Mouse (Mus musculus) 3T3-L1 (cell line): ENCODE data around the gene Ttc14.

ENCODE experiments used
- DNase-seq: peaks from one replicate; pipeline ENCODE4 v3.0.0-alpha.2; 2015; ENCODE audit warnings: low read depth, low spot score

The Ttc14 gene

DNA sequence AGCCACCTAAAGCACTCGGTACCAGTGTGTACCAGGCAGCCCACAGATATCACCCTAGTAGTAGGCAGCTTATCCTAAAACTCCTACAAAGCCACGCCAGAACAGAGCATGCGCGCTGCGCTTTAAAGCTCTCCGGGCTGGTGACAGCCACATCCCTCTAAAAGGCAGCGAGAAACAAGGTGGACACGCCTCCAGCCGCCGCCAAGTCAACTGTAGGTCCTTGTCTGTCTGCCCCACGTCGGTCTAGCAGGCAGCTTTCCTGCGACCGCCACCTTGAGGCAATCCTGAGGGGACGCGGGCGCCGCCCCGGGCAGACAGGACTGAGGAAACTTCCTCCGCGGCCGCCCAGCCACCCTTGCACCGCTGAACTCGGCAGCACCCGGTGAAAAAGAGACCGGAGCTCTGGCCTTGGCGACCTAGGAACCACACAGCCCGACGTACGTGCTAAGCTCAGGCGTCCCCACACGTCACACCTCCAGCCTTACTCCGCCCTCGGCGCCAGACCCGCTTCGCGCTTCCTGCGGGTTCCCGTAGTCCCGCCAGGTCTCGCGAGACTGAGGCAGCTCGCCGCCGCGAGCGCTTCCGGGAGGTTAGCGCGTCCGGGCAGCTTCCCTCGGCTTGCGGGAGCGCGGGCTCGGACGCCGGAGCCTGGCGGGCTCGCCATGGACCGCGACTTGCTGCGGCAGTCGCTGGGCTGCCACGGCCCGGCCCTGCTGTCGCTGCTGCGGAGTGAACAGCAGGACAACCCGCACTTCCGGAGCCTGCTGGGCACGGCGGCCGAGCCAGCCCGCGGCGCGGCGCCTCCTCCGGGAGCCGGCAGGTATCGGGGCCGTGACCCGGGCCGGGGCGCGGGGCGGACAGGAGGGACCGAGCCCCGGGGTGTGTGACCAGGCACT is at the start of gene Ttc14:
Ttc14 (plus strand) TSS at position 216 of the 896 bp plus-strand sequence.
- peak; percentile 97 for DNase-seq

DNA sequence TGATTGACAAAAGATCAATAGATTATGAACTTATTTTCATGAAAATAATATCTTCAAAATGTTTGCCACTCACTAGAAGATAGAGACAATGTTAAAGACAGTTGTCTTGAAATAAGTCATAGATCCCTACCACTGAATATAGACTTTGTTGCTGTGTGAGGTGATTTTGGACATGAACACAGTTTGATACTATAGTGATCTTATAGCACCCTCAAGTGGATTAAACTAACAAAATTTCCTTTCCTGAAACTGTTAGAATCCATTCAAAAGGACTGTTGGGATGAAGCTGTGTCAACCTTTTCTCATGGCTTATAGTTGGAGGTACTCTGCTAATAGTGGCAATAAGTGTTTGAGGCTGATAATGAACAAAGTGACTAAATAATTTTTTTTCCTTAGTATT is 8.7 kb upstream of the Ttc14 start:
- peak; percentile 33 for DNase-seq

DNA sequence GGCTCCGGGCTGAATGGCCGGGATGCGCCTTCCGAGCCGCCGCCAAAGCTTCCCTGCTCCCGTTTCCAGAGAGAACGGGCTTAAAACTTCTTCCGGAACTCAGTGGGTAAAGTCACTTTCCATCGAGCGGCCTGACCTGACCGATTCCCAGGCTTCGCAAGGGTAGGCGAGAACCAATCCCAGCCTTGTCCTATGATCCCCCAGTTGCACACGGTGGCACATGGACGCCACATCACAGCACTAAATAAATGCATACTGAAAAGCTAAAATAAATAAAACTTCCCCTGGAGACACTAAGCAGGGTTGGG is 835 bp downstream of the Ttc14 start:
- DNase-seq, result peak; percentile 52

DNA sequence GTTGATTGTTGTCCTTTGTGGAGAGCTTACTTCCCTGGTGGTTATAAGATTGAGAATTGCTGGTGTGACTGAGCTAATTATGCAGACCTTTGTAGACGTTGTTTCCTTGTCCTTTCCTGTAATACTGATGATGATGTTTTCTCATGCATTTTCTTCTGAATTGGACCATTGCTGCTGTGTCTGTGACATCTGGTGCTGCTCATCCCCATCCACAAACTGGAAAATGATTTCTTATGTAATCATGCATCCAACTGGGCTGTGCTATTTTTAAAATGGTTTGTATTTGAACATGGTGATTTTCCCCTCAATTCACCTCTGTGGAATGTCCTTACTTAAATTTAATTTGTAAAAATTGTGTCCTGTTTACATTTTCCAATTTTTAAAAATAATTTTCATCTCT is 7.5 kb downstream of the Ttc14 start:
- DNase-seq, result no peak

DNA sequence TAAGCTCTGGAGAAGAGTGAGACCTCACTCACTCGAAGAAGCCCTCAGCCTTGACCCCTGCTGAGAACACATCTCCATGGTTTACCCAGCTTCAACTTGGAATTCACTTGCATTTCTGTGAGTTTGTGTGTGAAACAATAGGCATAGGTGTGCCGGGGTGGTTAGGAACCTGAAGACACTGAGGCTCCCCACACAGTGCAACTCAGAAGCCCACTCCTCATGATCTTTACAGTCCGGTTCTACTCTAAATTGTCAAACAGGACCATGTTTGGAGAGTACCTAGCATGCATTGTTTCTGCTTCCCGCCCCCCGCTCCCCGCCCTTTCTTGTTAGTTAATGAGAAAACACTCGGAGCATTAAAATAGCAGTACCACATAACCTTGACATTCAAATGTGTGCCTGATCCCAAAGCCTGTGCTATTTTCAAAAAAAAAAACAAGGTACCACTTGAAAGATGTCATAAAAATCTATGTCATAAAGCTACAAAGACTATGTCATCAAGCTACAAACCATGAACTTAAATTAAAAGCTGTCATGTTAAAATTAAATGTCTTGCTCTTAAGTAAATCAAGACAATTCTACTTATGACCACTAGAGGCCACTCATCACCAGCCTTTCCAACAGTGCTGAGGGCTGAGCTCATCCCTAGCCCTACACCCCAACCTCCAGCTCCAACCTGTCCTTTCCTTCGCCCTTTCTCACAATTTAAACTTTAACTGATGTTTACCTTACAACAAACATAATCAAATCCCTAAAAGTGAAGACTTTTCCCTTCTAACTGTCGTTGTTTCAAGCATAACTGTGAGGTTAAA is 24.7 kb downstream of the Ttc14 start:
- DNase-seq, result peak; percentile 72

DNA sequence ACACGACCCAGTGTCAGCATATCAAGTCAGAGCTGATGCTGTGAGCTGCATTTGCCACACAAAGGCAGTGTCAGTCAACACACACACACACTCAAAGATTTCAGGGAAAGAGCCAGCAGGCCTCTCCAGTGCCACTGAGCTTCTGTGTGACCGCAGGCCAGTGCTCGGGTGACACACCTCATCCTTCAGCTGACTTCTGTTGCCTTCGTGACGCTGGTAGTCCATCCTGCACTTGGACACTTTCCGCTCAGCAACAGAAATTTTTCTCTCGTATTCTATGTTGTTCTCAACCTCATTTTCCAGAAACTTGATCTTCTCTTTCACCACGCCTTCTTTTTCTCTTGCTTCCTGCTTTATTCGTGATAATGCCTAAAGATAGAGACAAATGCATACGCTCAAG is 32.7 kb downstream of the Ttc14 start:
- DNase-seq, result no peak

DNA sequence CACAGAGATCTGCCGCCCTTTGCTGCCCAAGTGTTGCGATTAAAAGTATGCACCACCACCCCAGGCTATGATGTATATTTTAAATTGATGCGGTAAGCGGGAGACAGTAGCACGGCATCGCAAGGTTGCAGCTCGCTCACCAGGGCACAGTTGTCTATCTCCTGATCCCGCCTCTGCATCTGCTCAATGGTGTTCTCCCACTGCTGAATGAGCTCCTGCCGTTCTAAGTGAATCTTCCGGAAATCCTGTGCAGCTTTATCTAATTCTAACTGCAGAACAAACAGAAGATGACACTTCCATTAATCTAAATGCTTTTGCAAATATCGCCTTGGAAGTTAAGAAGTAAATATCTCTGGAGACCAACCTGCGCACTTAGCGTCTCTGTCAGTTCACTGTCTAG is 36.9 kb downstream of the Ttc14 start:
- DNase-seq, result no peak

DNA sequence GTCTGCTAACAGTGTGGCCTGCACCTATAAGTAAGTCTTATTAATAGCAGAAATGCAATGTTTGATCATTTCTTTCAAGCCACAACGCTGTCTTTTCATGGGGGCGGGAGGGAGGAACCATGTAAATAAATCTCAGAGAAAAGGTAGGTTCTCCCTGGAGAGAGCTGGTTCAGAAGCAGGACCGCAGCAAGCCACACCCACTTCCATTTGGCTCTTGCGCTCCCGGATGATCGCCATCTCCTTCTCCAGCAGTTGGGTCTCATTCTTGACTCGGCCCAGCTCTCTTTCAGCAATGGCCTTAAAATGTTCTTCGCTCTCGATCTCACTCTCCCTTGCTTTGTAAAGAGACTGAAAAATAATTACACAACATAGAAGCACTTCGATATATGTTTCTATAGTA is 39.2 kb downstream of the Ttc14 start:
- DNase-seq, result no peak

DNA sequence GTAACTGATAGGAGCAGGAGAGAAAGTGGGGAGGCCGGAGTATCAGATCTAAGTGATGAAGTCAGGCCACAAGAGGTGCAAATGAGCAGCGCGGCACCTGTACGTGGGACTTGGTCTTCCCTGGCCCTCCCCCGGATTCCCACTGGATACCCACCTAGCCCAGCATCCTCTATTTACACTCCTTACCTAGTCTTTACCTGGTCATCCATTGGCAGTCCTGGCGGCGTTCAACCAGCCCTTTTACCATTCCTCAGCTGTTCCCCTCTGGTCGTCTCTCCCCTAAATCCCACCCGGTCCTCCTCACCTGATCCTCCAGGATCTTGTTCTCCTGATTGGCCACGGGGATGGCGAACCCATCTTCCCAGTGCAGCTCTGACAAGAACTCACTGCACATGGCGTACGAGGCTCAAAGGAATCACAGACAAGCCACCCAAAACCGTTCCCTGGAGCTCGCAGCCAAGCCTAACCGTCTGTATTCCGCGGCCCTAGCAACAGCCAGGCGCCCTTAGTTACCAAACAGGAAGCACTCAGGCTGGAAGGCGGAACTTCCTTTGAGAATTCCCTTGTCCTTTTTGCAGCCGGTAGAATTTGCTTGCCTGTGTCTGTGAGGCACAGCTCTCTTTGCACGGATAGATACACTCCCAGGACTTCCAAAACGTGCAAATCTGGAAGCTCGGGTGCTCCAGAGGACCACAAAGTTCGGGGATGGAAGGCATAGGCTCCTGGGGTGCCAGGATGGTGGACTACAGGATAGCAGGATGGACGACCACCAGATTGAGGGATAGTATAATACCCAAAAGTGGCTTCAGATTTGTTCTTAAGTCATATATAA is 44.4 kb downstream of the Ttc14 start, which contains the start of gene Ccdc39:
Ccdc39 (minus strand) TSS at position 510 of the 832 bp plus-strand sequence.
- peak; percentile 87 for DNase-seq

DNA sequence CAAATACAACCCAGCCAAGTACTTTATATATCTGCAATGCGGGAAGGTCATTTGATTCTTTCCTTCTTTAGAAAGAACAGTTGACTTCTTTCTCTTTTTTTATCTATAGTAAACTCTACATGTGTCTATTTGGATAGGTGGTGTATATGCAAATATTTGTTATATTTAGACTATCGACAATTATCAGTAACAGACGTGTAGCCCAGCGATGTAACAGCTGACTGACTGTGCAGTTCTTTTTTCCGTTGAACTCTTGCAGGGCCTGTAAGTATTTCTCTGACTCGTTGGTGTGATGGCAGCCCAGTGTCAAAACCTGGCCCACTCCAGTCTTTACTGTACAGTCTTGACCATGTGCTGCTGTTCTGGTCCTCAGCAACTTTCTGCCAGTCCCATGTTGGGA is 47.0 kb downstream of the Ttc14 start:
- no peak for DNase-seq

DNA sequence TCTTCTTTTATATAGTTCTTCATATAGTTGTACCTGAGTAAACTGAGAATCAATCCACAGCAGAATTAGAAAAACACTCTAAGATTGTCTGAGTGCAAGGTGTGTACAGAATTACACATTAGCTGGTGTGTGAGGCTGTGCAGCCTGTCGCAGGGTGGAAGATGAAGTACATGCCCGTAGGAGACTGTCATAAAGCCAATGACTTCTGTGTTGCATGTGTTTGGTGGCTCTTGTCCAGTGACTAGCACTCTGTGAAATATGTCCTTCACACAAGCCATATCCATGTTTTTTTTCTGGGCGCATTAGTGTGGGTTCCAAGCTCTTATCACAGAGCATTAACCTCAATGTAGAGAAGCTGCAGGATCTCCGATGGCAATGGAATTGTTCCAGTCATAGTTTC is 51.2 kb downstream of the Ttc14 start:
- no peak for DNase-seq

DNA sequence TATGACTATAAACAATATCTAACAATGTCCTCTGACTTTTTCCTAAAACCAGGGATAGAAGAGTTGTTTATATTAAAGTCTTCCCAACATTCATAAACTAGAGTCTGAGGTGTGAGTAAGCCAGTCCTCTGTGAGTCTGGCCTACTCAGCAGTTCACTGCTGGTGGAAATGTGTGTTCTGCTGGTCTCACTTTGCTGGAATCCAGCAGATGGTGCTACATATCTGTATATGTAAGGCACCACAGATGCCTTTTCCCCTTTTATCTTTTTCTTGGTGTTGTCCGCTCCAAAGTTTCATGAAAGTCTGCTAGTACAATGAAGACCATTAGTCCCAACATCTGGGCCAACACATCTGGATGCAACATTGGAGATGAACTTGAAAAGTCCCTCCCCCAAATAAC is 53.4 kb downstream of the Ttc14 start:
- DNase-seq, result peak; percentile 37

DNA sequence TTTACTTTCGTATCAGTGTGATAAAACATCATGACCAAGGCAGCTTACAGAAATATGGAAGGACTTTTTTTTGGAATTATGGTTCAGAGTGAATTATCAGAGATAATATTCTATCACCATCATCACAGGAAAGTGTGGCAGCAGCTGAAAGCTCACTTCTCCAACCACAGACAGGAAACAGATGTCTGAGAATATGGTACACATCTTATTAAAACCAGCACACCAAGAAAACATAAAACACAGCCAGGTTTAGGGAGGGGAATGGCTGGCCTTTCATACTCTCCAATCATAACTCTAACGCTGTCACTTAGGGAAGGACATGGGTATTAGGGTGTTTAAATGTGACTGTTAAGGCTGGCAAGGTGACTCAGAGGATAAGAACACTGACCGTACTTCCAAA is 59.3 kb downstream of the Ttc14 start:
- no peak for DNase-seq

DNA sequence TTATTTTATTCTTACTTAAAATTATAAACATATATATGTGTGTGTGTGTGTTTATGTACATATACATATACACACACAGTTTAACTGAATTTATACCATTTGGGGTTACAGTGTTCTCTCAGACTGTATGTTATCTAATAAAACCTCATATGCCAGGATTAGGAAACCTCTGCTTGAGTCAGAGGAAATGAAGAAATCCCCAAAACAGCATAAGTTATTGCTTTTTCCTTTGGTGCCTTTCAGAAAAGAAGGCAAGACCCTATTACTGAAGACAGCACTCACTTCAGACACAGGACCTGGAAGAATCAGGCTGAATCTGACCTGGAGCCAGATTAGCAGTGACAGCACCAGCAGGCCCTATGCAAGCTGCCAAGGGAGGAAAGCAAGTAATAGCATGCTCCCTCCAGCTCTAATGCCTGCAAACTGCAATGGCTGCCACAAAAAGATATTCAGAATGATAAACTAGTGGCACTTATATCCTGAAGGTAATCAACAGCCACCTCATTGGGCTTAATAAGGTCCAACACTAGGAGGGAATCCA is 64.4 kb downstream of the Ttc14 start:
- DNase-seq, result no peak
